In the genomic region with DNA sequence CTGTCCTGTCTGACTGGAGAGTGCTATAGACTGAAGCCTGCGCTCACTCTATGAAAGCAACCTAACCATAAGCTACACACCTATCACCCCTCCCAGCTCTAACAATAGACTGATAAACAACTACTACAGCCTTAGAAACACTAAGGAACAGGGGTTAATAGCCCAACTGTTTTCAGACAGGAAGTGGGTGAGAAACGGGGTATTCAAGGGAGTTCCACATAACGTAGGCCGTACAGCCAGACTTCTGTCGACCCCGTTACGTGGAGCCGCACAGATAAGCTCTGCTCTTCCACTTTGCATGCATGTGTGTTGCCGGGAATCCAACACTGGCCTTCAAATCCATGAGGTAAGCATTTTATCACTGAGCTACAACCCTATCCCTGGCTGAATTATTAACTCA, we compare ENCODE assay signal across 14 mouse cellular contexts. TPM values are rescaled to one million over a fixed set of nuclear protein-coding genes. Genes with fewer than 3 reads are reported as not detected.
A peak's percentile ranks its signal among the peaks of the same experiment; 100 is the strongest.
DNase-seq lines count a peak whose midpoint lies in the region; ATAC-seq lines count a peak whose summit lies in the region.
"Had no signal": no experiment of that assay in that cellular context is flagged by ENCODE, and none has a peak within 500 bp of the region (broad histone marks: within the 10 kb centered on the region; RNA-seq: fewer than 3 reads in every experiment).

No protein-coding gene starts in this region.

- no peak overlapping the region for H3K4me3 ChIP-seq in hindbrain, embryonic 13.5 days
- H3K4me3 ChIP-seq in hindbrain, embryonic 11.5 days (ENCODE audit: low read depth, low read length) = no peak overlapping the region
- no peak overlapping the region for H3K4me3 ChIP-seq in stomach, embryonic 16.5 days (replicated peaks; ENCODE audit: low read length)
- H3K4me3 ChIP-seq: left cerebral cortex, adult 2 months had no signal

- peaks cover 15% of the 10 kb centered on the region for H3K27me3 ChIP-seq in hindbrain, embryonic 13.5 days
- no peaks in the 10 kb centered on the region for H3K27me3 ChIP-seq in hindbrain, embryonic 11.5 days (ENCODE audit: control insufficient read depth, insufficient read depth, low read length)
- no peaks in the 10 kb centered on the region for H3K27me3 ChIP-seq in stomach, embryonic 16.5 days (ENCODE audit: control insufficient read depth, insufficient read depth, low read length)

- no peak for DNase-seq in hindbrain, embryonic 11.5 days (ENCODE audit: low spot score)
- DNase-seq in thymus, postnatal 0 days (ENCODE audit: low spot score) = peak; percentile 58
- DNase-seq in thymus, postnatal 25 days = no peak
- DNase-seq in induced T-regulatory cell, adult 2 months (ENCODE audit: low read depth) = peak; percentile 81
- DNase-seq in left cerebral cortex, adult 8-10 months (ENCODE audit: low spot score in 2 of 2) = no peak
- no peak for DNase-seq in cerebellum, adult 11 months
- DNase-seq: adrenal gland, postnatal 14 days; kidney, adult 11 months; lung, adult 18-20 months; retina, postnatal 1 day had no signal

- H3K9me3 ChIP-seq in hindbrain, embryonic 13.5 days = no peaks in the 10 kb centered on the region
- H3K9me3 ChIP-seq in hindbrain, embryonic 11.5 days (ENCODE audit: control insufficient read depth, low read length) = no peaks in the 10 kb centered on the region
- H3K9me3 ChIP-seq in stomach, embryonic 16.5 days (replicated peaks; ENCODE audit: control insufficient read depth, low read length) = no peaks in the 10 kb centered on the region
- H3K9me3 ChIP-seq: G1E had no signal

- no peak for ATAC-seq in hindbrain, embryonic 13.5 days (ENCODE audit: low FRiP score)
- ATAC-seq in hindbrain, embryonic 11.5 days (ENCODE audit: low FRiP score) = no peak
- no peak for ATAC-seq in stomach, embryonic 16.5 days (ENCODE audit: insufficient read depth, low FRiP score)

- H3K4me1 ChIP-seq in hindbrain, embryonic 13.5 days (replicated peaks) = peaks cover 70% of the 10 kb centered on the region
- peaks cover 14% of the 10 kb centered on the region for H3K4me1 ChIP-seq in hindbrain, embryonic 11.5 days (replicated peaks; ENCODE audit: control insufficient read depth, insufficient read depth, low read length)
- peaks cover 31% of the 10 kb centered on the region for H3K4me1 ChIP-seq in stomach, embryonic 16.5 days (ENCODE audit: control insufficient read depth, insufficient read depth, low read length)

- H3K9ac ChIP-seq in hindbrain, embryonic 13.5 days = no peak overlapping the region
- no peak overlapping the region for H3K9ac ChIP-seq in hindbrain, embryonic 11.5 days (ENCODE audit: low read depth, low read length)
- H3K9ac ChIP-seq in stomach, embryonic 16.5 days (ENCODE audit: low read length) = no peak overlapping the region

- WGBS in hindbrain, embryonic 13.5 days = 88% methylated on average over 9 of the region's 9 CpGs
- WGBS in hindbrain, embryonic 11.5 days = 86% methylated on average over 9 of the region's 9 CpGs
- 45% methylated on average over 9 of the region's 9 CpGs for WGBS in stomach, embryonic 16.5 days

- no peak overlapping the region for H3K4me2 ChIP-seq in hindbrain, embryonic 13.5 days
- H3K4me2 ChIP-seq in hindbrain, embryonic 11.5 days (replicated peaks; ENCODE audit: low read depth, low read length) = no peak overlapping the region
- H3K4me2 ChIP-seq in stomach, embryonic 16.5 days (ENCODE audit: low read depth, low read length) = no peak overlapping the region

- peak overlapping the region; percentile 64 for H3K27ac ChIP-seq in hindbrain, embryonic 13.5 days
- H3K27ac ChIP-seq in hindbrain, embryonic 11.5 days (ENCODE audit: low read depth, low read length) = no peak overlapping the region
- peak overlapping the region; percentile 78 for H3K27ac ChIP-seq in stomach, embryonic 16.5 days (ENCODE audit: low read length)

- H3K36me3 ChIP-seq in hindbrain, embryonic 13.5 days = no peaks in the 10 kb centered on the region
- H3K36me3 ChIP-seq in hindbrain, embryonic 11.5 days (ENCODE audit: control insufficient read depth, insufficient read depth, low read length) = no peaks in the 10 kb centered on the region
- no peaks in the 10 kb centered on the region for H3K36me3 ChIP-seq in stomach, embryonic 16.5 days (ENCODE audit: control insufficient read depth, insufficient read depth, low read length)

RNA-seq across cellular contexts. Expression of gene Ccdc88c, which starts 21.4 kb away (rescaled TPM):
- 12.9 and 13.8 TPM in 2 replicates for polyA plus RNA-seq in hindbrain, embryonic 13.5 days (2015; fragmentation: Nextera tagmentation; extraction: Ambion mirVana)
- 11.6 and 14.1 TPM in 2 replicates for polyA plus RNA-seq in hindbrain, embryonic 11.5 days (2014; fragmentation: Nextera tagmentation; extraction: Ambion mirVana)
- 17.1 and 24.5 TPM in 2 replicates for polyA plus RNA-seq in thymus, postnatal 0 days (2015; fragmentation: Nextera tagmentation; extraction: Ambion mirVana)
- polyA plus RNA-seq in stomach, embryonic 16.5 days (2015; fragmentation: Nextera tagmentation; extraction: Ambion mirVana) = 8.3 and 11.1 TPM in 2 replicates
- total RNA-seq in left cerebral cortex, adult 8-10 months (2022) = 10 to 100 TPM; 28.9 to 31.3 (median 29.3) TPM

Comparison
In these comparisons a context has a peak if more than half of its experiments do, and no peak if none do; other contexts are left out.
1. DNase-seq: peak in thymus, postnatal 0 days (single experiment) and induced T-regulatory cell, adult 2 months (single experiment); none in hindbrain, embryonic 11.5 days (single experiment), thymus, postnatal 25 days (single experiment), left cerebral cortex, adult 8-10 months (0 of 2) and cerebellum, adult 11 months (single experiment).